Mouse (Mus musculus) layer of hippocampus, adult 11-12 months (tissue): ENCODE measurements at regions not wholly inside any gene's neighbourhood (a gene's known extent, or its start where the extent isn't known, plus 50 kb on each side); places are given as distances from the start of the nearest gene placed in this dataset.
A peak's percentile ranks its signal among the peaks of the same experiment; 100 is the strongest.

Experiments
- DNase-seq: peaks from one replicate; pipeline ENCODE4 v3.0.0; 2022; ENCODE audit warnings: low spot score

DNA sequence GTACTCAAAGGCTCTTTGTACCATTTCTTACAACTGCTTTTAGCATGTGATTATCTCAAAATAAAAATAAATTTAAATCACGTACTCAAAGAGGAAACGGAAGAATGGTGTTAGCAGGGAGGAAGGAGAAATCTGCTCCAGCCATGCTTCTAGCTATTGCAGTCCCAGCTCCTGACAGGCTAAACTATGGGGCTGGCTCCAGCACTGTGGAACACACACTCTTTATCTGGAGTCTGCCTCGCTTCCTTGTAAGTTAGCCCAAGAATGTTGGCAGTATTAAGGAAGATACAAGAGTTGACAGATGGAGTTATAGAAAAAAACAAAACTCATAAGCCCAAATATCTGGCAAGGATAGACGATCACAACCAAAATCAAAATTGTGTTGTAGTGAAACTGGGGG, 161.5 kb upstream of the AI593442 start:
- DNase-seq: no peak

DNA sequence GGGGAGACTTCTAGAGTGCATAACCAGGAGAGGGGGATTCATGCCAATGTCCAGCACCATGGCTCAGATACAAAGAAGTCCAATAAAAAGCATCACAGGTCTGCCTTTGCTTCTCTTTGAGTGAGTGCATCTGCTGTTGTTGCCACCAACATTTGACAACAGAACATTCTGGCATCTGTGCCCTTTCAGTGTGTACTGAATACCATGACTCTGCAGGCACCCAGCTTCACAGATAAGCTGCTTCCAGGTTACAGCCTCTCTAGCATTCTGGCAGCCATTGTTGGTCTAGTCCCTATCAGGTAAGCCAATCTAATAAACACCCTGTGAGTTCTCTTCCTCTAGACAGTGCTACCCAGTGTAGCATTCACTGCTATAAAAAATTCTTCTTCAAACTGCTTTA, 160.4 kb upstream of the AI593442 start:
- no peak for DNase-seq

DNA sequence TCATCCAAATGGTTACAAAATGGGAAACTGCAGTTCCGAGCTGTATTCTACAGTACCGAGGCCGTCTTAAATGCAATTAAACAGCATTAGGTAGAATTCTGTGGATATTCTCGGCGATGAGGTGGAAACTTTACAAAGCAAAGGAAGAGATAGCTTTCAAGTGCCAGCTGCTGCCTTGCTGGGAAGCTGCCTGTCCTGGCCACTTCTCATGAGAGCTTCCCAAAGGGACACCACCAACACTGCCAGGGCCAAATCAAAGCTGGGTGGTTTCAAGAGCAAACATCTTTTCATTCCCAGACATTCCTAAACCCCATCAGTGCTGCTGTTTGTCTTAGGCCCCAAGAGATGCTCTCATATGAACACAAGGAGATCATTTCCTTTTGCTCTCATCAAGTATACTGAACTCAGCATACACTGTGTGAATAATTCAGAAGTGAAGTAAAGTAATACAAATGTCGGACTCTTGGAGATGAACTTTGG, 156.6 kb upstream of the AI593442 start:
- no peak for DNase-seq

GRCm38 (mm10) chr9:52835481-52836150, 156.0 kb upstream of the AI593442 start:
- no peak for DNase-seq

DNA sequence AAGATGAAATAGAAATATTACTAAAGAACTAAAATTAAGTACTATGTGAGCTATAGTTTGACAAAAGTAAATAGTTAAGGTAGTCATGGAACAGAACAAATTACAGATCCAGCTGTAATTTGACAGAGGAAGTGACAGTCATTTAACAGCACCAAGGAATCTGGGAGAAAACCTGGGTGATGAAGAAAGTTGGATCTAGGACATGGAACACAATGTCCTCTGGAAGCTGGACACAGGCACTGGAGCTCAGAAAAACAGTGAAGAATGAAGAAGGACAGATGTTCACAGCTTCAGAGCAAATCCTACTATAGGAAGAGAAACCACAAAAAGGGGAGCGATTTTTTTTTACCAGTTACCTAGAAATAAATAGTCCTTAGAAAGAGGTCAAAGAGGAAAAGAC, 147.2 kb upstream of the AI593442 start:
- DNase-seq: no peak

- no peak for DNase-seq
Measured at GRCm38 (mm10) chr9:52816309-52816708, 136.7 kb upstream of the AI593442 start.

DNA sequence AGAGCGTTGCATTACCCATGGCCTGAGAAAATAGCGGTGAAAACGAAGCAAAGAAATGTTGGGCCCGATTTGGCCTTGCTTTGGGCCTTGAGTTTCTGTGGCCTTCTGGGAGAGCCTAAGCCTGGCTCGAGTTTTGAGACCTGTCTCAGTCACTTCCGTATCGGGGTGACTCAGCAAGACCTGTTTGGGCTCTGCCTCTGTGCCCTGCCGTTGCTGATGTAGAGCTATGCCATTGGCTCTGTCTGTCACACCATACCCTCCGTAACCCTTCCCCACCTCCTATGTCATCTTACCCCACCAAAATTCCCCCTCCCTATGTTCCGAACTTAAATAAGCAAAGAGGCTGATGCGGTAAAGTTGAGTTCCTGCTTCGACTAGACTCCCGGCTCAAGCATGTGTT, 123.4 kb upstream of the AI593442 start:
- no peak for DNase-seq

DNA sequence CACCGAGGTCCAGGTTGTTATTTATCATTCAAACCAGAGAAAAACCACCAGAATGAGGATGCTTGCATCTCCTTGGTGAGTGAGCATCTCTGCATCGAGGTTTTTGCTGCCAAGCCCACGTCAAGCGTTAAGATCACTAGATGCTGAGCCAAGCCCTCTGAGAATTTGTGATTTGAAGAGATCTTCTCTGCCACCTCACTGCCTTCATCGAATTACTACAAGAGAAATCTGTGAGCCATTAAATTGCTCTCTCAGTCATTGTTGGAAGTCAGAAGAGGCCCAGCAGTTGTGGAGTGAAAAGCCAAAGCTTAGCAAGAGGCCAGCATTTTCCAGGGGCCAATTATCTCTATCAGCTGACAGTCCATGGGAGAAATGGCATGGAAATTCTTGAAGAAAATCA, 122.2 kb upstream of the AI593442 start:
- DNase-seq: no peak

DNA sequence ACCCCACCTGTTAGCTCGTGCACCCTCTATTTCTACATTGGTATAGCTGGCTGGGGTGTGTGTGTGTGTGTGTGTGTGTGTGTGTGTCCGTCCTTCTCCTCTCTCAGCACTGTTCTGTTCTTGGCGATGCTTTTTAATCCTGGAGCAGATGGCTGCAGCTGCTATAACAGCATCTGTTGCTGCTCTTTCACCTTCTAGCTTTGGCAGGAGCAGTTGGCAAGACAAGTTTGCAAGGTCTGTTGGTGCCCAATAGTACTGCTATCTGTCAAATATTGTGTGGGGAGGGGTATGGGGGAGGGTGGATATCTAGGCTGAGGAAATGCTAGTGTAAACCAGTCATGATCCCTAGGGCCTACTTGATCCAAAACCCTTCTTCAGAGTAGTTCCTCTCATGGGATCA, 120.9 kb upstream of the AI593442 start:
- DNase-seq: no peak

GRCm38 (mm10) chr9:52792596-52792995, 113.0 kb upstream of the AI593442 start:
- DNase-seq: peak; percentile 26

DNA sequence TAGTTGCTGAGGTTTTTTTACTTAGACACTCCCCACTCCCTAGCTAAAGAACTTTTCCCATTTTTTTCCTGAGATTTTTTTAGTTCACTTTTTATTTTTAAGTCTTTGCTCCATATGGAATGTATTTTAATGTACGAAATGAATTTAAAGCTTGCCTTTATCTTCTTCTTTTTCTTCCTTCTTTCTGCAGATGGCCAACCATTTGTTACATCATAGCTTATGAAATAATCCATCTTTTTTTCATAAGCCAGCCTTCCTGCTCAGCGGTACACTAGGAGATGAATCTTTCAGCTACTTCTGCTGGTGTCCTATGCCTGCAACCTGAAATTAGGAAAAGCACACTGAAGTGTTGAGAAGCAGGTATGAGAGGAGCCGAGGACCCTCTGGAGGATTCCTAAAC, 102.9 kb upstream of the AI593442 start:
- DNase-seq: no peak

DNA sequence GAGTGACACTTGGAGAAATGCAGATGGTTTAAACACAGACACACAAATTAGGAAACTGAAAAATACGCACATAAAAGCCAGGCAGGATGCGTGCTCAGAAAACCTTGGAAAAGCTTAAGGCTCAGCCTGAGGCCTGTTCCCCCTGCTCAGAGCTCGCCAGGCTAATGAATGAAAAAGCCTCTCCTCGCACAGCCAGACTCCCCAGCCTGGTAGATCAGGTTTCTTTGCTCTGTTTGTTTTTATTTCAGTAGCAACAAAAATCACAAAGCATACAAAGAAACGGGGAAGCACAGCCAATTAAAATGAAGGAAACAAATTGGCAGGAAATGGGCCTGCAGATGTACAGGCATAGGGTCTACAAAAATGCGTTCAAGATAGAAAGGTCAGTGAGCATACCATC, 97.0 kb upstream of the AI593442 start:
- DNase-seq: no peak

DNA sequence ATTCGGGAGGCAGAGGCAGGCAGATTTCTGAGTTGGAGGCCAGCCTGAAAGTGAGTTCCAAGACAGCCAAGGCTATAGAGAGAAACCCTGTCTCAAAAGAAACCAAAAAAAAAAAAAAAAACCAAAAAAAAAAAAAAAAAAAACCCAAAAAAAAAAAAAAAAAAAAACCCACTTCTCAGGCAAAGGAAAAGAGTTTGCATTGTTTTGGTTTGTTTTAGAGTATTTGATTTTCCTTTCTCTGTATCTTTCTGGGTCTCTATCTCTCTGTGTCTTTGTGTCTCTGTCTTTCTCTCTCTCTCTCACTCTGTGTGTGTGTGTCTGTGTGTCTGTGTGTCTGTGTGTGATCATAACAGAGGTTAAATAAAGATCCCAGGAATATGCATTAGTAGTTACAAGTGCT, 95.7 kb upstream of the AI593442 start:
- no peak for DNase-seq

GRCm38 (mm10) chr9:52768056-52768455, 88.5 kb upstream of the AI593442 start:
- DNase-seq: peak; percentile 46

DNA sequence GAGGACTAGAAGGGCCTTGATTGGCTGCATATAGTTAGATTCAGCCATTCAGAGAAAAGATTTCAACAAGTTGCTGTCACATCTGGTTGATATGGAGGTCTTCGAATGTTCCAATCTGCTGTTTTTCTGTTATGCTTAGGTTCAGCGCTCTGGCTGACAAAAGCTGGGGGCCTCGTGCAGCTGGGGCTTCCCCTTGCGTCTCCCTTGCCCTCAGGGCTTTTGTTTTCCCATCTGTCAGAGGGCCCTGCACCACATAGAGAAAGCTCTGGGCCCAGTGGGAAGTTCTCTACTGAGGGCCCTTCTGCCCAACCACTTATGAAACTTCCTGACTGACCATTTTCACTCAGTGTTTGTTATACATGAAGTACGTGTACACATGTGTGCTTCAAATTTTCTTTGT, 86.2 kb upstream of the AI593442 start:
- no peak for DNase-seq

DNA sequence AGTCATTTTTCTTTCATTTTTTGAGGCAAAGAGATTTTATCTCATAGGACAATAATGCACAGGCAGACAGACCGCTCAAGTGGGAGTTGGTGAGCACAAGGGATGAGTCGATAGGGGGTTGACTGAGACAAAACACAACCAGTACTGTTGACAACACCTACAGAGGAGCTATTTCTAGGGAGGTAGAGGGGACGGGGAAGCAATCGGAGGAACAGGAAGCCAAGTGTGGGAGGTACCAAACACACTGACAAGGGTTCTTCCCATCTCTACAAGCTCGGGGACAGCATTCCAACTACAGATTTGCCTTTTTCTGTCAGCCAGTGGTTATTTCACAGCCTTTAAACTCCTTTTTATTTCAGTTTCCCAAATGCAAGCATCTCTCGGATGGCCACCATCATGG, 83.3 kb upstream of the AI593442 start:
- DNase-seq: peak; percentile 55

- no peak for DNase-seq
Measured at GRCm38 (mm10) chr9:52761257-52761656, 81.7 kb upstream of the AI593442 start.

DNA sequence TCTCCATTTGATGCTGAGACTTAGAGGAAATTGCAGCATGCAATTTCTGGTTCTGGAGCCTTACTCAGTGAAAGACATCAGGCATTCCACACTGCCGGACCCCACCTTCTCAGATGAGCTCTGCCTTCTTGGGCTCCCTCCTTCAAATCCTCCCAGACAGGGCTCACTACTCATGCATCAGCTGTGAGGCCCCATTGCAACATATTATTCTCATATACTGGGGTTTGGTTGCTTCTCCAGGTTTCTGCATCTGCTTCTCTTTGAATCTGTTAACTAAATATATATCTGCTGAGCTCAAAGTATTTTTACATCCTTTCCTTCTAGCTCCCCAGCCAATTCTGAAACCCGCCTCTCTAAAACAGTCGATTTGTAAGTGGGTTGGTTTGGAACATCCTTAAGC, 68.8 kb upstream of the AI593442 start:
- DNase-seq: no peak

- DNase-seq: no peak
Measured at GRCm38 (mm10) chr9:52738560-52739100, 59.0 kb upstream of the AI593442 start.
